Mouse (Mus musculus) gastrocnemius, adult 18-20 months (tissue): ENCODE measurements around the gene Ubac1. TPM values are rescaled to one million over a fixed set of nuclear protein-coding genes. Genes with fewer than 3 reads are reported as not detected.

ENCODE experiments used
- DNase-seq: peaks from one replicate; pipeline ENCODE4 v3.0.0; 2021; ENCODE audit warnings: low spot score
- long read RNA-seq, 2 experiments: library from polyadenylated mRNA; stranded (forward); transcript quantifications; one replicate each; pipeline ENCODE4 v2.0.0; 2021
- total RNA-seq, 2 experiments: library from RNA; stranded (reverse); gene quantifications; 2 replicates each; pipeline ENCODE4 v1.2.3; 2021

The Ubac1 gene
- total RNA-seq: 100 to 1,000 TPM; 210 to 235 TPM
- long read RNA-seq, experiment 1, transcript Ubac1-201 (10 exons, 1,852 nt): major isoform, 631 of 710 reads
- long read RNA-seq, experiment 1, partial matches to known transcripts: 7 of 710 reads
- long read RNA-seq, experiment 1, other reads (novel, unspliced or antisense): 72 of 710 reads
- long read RNA-seq, experiment 2, transcript Ubac1-201 (10 exons, 1,852 nt): major isoform, 433 of 496 reads
- long read RNA-seq, experiment 2, partial matches to known transcripts: 21 of 496 reads
- long read RNA-seq, experiment 2, other reads (novel, unspliced or antisense): 42 of 496 reads

DNA sequence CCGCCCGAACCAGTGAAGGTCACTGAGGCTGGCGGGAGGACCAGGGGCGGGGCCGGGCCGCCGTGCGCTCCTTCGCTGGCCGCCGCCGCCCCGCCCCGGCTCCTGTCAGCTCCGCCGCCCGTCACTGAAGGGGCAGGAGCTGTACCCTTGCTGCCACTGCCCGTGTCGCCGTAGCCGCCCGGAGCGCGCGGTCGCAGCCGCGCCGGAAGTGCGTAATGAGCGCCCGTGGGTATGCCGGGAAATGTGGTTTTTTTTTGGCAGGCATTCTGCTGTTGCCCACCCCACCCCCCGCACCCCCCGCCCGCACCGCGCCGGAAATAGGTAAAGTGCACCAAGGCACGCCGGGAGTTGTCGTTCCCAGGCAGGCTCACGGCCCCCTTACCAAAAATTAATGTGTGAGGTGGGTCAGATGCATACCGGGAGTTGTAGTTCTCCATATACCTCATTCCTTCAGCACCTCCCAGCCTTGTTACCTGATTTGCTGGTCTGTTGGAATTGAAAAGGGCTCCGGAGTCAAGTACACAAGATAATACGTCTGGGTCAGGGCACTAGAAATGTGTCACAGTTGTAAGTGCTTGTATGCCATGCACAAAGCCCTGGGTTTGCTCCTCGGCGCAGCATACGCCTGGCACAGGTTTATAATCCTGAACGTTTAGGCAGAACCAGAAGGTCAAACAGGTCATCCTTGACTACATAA is at the start of gene Ubac1:
Ubac1 (minus strand) TSS at position 187 of the 697 bp plus-strand sequence.
- DNase-seq: peak; percentile 90

DNA sequence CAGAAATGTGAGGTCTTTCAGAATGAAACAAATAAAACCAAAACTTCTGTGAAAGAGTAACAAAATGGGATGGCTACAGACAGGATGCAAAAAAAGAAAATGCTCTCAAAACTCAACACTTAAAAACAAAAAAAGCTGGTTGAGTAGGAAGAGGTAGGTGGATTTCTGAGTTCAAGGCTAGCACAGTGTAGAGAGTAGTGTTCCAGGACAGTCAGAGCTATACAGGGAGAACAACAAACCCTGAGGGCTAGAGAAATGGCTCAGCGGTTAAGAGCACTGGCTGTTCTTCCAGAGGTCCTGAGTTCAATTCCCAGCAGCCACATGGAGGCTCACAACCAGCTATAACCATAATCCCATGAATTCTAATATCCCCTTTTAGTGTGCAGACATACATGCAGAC is 47.0 kb upstream of the Ubac1 start:
- DNase-seq: no peak

DNA sequence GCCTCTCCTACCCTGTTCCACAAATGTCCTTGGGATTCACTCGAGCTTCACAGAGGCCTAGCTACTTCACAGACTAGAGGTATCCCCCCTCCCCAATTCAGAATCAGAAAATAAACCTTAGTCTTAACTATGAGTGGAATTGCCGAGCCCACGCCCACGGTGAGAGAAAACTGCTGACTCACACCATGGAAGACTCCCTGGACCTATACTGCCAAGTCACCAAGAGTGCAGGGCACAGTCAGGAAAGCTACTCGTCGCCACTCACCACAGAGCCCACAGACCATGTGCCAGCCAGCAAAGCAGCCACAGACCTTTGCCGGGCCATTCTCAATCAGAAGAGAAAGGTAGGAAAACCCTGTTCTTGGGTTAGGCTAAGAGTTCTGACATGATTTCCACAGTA is 46.6 kb upstream of the Ubac1 start:
- DNase-seq: no peak

DNA sequence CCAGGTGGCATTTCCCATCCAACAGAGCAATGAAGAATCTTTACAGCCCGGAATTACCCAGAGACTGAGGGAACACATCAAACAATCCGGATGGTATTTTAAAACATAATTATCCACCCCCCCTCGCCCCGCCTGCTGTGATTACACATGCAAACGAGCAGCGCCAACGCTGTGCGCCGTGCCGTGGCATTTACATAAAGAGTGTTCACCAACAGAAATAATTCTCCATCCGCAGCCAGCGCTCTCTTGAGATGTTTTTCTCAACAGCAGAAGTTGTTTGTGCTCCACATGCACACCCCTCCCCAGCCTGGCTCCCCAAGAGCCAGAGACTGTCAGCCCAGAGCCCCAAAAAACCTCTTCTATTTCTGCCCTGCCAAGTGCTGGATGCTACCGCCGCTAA is 45.0 kb upstream of the Ubac1 start:
- no peak for DNase-seq

DNA sequence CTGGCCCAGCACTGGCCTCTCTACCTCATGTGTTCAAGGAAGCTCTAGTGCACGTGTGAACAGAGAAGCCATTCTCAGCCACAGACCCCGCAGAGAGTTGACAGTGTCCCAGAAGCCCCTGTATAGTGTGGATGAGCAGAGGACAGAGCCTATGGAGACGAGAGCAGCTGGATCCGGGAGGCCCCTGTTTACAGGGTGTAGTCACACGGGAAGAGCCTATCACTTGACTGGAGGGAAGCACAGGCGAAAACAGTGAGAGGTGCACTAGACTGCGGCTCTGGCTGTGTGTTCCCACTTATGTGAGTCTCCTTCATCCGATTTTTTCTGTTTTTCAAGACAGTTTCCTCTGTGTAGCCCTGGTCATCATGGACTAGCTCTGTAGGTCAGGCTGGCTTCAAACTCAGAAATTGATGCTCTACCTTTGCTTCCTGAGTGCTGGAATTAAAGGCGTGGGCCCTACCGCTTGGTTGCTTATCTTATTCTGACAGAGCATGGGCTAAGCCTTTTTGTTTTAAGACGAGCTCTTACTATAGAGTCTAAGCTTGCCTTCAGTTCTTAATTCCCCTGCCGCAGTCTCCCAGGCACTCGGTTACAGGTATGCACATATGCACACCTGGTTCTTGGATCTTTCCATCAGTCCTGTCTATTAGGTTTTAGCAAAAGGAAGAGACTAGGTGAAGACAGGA is 41.3 kb upstream of the Ubac1 start:
- no peak for DNase-seq

DNA sequence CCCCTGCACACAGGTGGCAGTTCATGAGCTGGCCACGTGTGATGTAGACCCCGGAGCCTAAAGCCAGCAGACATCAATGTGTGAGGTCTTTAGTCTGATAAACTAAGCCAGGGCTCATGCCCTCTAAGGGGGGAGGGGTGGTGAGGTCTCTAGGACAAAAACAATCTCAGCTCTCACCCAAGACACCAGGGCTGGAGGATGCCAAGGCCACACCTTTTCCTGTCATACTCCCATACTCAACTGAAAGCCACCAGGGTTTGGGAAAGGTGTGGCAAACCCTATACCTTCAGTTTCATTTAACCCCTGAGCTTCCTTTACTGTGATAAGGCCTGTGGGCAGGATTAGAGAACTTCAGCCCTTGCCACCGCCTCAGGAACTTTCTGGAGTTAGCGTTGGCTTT is 40.7 kb upstream of the Ubac1 start:
- no peak for DNase-seq

DNA sequence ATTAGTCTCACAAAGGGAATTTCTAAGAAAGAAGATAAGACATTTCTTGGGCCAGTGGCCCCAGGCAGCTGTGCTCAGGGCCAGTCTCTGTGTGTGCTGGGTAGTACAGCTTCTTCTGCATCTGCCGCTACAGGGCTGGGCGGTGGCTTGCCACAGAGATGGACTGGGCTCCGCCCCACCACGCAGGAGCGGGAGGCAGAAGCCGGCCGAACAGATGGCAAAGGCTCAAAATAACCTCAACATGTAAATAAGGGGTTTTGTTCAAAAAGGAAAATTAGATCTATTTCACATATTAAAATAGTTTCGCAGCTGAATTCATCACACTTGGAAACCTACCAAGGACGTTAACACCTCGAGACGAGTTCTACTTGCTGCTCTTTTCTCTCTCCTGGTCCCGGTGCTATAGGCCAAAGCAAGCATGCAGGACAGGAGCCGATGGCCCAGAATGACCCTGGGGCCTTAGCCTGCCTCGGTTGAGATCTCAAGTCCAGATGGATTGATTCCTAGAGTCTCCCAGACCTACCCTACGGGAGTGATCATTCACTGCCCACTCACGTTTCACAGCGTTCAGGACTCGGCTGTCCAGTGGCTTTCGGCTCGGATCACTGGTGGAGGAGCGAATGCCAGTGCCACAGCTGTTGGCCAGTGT is 39.6 kb upstream of the Ubac1 start:
- no peak for DNase-seq

DNA sequence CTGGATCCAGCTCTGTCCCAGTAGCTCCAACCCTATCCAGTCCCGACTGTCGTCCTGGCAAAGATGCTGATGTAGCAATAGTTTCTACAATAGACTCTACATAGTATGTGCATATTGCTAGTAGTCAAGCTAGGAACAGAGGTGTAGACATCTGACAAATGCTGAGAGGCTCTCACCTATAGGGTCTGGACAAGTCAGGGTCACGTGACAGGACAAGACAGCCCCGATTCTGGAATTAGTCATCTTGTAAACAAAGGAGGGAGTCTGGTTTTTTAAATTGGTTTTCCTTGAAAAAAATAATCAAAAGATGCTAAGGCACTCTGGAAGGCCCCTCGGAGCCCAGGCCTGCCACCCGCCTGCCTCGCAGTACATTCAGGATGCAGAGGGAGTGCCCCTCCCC is 35.5 kb upstream of the Ubac1 start:
- no peak for DNase-seq

DNA sequence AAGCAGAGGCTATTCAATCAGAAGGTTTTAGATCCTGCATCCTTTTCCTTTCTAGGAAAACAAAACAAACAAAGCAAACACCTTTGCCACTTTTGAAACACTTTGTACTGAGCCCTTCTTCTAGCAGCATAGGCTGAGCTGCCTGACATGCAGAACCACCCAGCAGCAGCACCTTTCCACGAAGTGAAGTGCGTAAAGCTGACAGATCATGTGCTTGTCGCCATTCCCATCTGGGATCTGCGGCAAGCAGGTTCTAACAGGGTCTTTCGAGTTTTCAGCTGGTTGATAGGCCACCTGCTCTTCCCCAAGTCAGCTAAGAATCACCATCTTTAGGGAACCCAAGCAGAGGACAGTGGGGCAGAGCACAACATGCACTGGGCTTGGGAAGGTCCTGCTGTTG is 34.7 kb upstream of the Ubac1 start:
- DNase-seq: no peak

DNA sequence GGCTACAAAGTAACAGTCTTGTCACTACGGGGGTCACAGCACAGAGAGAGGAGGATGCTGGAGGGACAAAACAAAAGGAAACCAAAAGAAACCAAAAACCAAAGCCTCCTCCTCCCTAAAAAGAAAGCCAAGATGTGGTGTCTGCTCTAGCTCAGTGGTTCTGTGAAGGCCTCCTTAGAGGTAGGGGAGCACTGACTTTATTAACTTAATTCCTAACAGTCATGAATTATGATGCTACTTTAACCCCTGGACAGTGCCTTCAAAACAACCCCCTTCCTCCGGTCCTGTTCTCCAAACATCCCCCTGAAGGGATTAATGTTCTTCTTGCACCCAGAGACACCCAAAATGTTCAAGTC is 34.2 kb upstream of the Ubac1 start:
- DNase-seq: no peak

DNA sequence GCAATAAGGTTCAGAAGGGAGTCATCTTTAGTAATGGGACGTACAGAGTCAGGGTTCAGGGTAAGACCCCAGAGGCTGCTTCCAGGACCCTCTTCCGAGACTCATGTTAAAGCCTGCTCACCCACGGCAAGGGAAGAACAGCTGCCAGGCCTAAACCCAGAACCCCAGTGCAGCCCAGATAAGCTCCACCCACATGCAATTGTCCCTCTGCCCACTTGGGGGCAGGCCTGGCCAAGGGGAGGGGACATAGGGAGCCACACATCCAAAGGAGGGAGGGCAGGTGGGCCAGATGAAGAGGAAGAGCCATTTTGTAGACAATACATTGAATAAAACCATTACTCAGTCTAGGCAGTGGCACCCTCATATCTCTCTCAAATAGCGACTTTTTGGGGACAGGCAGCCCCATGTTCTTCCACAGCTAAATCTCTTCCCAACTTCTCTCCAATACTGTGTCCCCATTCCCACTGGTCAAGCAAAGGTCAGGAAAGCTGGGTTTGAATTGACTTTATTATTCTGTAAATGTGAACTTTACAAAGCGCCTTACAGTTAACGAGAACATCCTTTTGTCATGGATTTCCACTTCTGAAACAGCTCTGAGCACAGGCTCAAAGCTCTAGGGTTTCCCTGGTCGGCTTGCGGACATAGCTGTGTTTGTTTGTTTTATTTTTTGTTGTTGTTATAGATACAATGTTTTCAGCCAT is 33.6 kb upstream of the Ubac1 start:
- DNase-seq: peak; percentile 79

DNA sequence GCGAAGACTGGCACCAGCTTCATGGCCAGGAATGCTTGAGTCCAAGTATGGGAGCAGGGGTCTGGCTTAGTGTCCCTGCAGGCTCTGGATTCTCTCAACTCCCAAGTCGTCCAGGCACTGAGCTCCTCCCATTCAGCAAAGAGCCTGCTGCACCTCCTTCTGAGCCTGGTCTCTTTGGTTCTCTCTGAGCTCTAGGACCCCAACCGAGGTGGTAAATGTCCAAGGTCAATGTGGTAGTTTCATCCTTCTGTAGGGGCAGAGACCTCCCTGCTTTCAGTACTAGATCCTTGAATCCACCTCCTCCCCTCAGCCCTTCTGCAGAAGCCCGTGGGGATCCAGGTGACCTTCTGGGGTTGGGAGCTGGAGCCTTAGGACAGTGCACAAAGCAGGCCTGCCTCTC is 31.3 kb upstream of the Ubac1 start:
- no peak for DNase-seq

DNA sequence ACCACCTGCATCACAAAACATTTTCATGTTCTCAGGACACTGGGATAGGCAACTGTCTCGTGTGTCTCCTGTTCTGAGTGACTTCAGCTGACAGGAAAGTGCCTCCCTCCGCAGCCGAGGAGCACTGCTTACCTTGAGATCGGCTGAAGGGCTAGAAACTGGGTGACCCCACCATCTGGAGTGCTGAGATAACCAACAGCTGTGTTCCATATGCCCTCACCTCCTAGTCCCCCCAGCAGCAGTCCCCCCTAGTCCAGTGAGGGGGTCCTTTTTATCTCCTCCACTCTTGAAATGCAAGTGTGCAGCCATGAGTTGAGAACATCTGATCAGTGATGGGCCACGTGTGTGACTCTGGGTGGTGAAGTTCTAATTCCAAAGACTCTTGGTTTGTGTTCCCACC is 27.3 kb upstream of the Ubac1 start:
- no peak for DNase-seq

DNA sequence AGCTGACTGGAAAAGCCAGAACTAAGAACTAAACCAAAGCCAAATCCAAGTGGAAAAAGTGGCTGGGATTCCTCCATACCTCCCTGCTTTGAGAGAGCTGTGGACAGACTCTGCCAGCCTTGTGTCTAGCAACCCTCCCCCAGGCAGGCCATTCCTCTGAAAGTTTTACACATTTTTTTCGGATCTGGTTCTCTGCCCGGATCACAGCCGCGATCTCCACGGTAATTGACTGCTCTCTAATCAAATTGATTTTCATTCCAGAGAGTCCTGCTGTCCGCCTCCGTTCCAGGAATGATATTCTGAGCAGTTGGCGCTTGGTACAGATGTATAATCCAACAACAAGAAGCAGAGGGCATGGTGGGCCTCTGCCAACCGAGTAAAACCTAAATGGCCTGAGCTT is 22.7 kb upstream of the Ubac1 start:
- no peak for DNase-seq

DNA sequence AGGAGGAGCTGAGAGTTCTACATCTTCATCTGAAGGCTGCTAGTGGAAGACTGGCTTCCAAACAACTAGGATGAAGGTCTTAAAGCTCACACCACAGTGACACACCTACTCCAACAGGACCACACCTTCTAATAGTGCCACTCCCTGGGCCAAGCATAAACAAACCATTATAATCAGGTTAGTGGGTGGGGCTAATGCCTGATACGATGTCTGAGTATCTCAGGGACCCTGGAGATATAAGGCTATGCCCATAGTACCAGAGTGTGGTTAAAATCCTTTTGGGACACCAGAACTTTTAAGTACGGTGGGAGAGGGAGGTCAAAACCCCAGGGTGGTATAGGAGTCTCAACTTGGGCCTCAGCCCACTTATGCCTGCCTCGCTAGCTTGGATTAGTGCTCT is 21.1 kb upstream of the Ubac1 start:
- DNase-seq: no peak

DNA sequence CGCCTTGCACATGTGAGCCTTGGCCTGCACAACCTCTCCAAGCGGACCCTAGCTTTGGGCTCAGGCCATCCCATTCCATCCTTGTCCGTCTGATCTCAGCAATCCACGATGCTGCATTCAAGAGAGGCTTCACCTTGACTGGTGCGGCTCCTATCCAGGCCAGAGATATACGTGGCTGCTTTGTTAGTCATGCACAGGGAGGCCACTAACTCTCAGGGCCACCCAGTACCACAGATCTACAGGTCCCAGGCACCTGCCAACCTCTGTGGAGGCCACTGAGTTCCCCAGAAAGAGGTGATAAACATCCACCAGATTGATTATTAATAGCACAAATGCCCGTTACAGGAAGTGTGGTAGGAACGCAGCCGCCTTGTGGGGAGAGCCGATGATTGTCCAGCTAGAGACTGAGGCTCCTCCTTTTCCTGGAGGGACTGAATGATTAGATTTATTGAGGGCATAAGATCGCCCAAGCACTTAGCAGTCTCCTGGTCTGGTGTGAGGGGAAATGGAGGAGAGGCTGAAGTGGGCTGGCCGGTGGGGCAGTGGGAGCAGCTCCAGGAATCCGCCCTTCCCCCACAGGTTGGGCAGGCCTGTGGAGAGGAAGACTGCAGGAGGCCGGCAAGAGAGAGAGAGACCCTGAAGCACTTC is 19.7 kb upstream of the Ubac1 start:
- DNase-seq: no peak

DNA sequence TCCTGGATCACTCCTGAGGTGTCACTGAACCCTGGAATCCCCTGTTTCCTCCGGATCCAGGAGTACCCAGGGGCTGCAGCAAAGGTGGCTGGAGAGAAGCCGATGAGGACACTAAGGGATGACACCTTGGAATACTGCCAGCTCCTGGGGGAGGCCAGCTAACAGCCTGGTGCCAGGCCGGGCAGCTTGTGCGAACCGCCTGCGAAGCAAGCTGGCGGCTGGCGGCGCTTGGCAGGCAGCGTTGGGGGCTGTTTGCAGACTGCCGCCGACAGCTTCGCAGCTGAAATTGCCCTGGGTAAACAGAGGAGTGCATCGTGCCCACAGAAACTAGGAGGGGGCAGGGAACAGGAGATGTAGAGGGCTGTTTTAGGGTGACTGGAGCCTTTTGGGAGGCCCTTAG is 18.4 kb upstream of the Ubac1 start:
- DNase-seq: no peak

DNA sequence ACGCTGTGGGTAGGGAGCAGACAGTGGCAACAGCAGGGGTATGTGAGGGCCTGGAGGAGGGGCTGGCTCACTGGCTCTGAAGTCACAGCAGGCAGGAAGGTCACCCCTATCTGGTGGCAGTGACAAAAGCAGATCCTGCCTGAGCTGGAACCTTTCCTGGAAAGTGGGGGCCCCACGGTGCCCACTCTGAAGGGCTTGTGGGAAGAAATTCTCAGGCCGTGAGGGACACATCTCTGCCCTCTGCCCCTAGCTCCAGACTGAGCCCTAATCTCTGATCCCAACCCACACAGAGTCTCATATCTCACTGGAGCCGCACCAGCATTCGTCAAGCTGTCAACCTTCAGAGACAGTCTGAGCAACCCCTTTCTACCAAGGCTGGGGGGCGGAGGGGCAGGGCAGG is 15.8 kb upstream of the Ubac1 start:
- no peak for DNase-seq

DNA sequence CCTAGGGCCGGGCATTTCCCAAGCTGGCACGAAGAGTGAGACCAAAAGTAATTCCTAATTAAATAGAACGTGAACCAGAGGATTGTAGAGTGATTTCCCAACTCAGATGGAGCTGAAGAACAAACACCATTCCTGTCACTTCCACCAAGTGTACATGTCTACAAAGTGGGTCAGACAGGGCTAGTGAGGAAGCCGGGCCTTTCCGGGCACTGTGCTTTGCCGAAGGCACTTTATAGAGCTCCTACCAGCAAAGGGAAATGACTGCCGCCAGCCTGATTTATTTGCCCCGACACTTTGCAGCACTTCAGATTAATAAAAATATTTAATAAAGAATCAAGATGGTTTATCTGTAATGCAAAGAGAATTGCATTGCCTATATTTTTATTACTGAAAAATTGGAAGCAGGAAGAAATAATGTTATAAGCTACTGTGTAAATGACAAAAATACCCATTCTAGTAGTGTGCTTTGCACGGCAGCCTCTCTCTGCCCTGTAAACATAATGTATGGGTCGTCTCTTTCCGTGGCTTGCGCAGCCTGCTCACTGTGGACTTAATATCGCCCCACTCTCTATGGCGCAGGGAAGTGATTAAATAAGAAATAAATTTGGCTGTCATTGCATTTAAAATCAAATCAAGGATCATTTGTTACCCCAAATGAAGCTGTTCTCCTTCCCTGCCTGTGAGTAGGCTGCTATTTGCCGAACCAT is 12.9 kb upstream of the Ubac1 start:
- DNase-seq: no peak

DNA sequence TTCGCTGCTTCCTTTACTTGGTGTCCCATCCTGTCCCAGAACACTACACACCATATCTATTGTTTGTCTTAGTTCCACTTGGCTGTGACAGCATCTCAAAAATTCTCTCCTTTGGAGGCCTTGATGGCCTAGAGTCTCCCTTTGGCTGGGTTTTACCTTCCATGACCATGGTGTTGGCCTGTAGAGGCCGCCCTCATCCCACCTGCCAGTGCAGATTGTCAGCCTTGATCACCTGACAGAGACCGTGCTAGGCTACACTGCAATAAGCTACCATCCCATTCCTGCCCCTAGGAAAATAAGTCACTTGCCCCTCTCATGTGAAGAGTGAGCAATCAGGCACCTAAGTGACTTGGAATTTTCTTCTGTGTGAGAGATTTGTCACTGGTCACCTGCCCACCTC is 8.7 kb upstream of the Ubac1 start:
- no peak for DNase-seq
